Mouse (Mus musculus) heart, embryonic 11.5 days (tissue): Measurements from ENCODE around the gene Zfp872. TPM values are rescaled to one million over a fixed set of nuclear protein-coding genes. Genes with fewer than 3 reads are reported as not detected.

Source experiments
- ATAC-seq: fragments of 200-750 bp; cut with Nextera tagmentation; replicated peaks from 2 replicates; pipeline ENCODE4 v1.8.0; 2017; ENCODE audit warnings: moderate library complexity; ENCODE audit not compliant: insufficient number of reproducible peaks, low FRiP score, low TSS enrichment
- H3K27ac ChIP-seq: fragments of 300-500 bp; sonication (generic); 2 replicates; pipeline ENCODE4 v1.5.1; 2014; ENCODE audit warnings: mild to moderate bottlenecking, low read depth, low read length
- H3K27me3 ChIP-seq: fragments of 300-500 bp; sonication (generic); 2 replicates; pipeline ENCODE4 v1.6.1; 2014; ENCODE audit warnings: mild to moderate bottlenecking, low read length, mixed read lengths; ENCODE audit not compliant: control insufficient read depth, insufficient read depth
- H3K36me3 ChIP-seq: fragments of 300-500 bp; sonication (generic); 2 replicates; pipeline ENCODE4 v1.6.1; 2014; ENCODE audit warnings: mild to moderate bottlenecking, low read length, moderate library complexity, mixed read lengths; ENCODE audit not compliant: control insufficient read depth, insufficient read depth
- H3K4me1 ChIP-seq: fragments of 300-500 bp; sonication (generic); 2 replicates; pipeline ENCODE4 v1.6.1; 2014; ENCODE audit warnings: low read length; ENCODE audit not compliant: control insufficient read depth, insufficient read depth
- H3K4me2 ChIP-seq: fragments of 300-500 bp; sonication (generic); 2 replicates; pipeline ENCODE4 v1.6.1; 2014; ENCODE audit warnings: mild to moderate bottlenecking, moderate library complexity
- H3K4me3 ChIP-seq: fragments of 300-500 bp; sonication (generic); 2 replicates; pipeline ENCODE4 v1.5.1; 2014; ENCODE audit warnings: low read depth, low read length
- H3K9ac ChIP-seq: fragments of 300-500 bp; sonication (generic); 2 replicates; pipeline ENCODE4 v1.6.1; 2014; ENCODE audit warnings: mild to moderate bottlenecking, low read depth, low read length, moderate library complexity
- H3K9me3 ChIP-seq: fragments of 300-500 bp; sonication (generic); replicated peaks from 2 replicates; pipeline ENCODE4 v1.6.1; 2016; ENCODE audit warnings: low read length; ENCODE audit not compliant: control insufficient read depth
- WGBS: fragments of 180-500 bp; shearing (Covaris S2); extraction: QIAGEN DNeasy Blood & Tissue Kit; methylation state at CpG from one replicate; pipeline ENCODE4 v1.1.7; 2014; ENCODE audit not compliant: insufficient replicate concordance; 5-methylcytosine and 5-hydroxymethylcytosine counted together
- polyA plus RNA-seq: library from polyadenylated mRNA; unstranded; fragments of >200 nt; fragmentation: Nextera tagmentation; extraction: Ambion mirVana; gene quantifications from 2 replicates; pipeline ENCODE4 v1.2.1, GENCODE M21; 2014

Zfp872 gene
- polyA plus RNA-seq, 1 experiment from 2014 or later, result 0.04 TPM

DNA sequence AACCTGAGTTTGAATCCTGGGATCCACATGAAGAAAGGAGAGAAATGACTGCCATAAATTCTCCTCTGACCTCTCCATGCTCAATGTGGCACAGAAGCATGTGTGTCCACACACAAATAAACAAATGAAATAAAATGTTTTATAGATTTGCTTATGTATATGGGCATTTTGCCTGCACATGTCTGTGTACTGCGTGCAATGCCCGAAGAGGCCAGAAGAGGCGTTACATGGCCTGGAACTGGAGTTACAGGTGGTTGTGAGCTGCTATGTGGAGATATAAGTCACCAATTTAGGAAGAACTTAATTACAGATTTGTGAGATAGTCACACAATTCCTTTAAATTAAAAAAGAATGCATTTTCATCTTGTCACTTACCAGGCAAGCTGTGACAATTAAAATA, 34.1 kb upstream of the Zfp872 start:
- 85% methylated on average over 3 of the region's 3 CpGs for WGBS
- Histone ChIP-seq H3K4me3 (no peak overlapping the region), H3K9me3 (no peaks in the 10 kb centered on the region), H3K36me3 (no peaks in the 10 kb centered on the region), H3K4me2 (no peak overlapping the region), H3K9ac (no peak overlapping the region), H3K4me1 (peaks cover 8% of the 10 kb centered on the region; the same call in 1 of the 2 replicates), H3K27ac (no peak overlapping the region), H3K27me3 (peaks cover 9% of the 10 kb centered on the region; the same call in 1 of the 2 replicates)
- ATAC-seq, result no peak

DNA sequence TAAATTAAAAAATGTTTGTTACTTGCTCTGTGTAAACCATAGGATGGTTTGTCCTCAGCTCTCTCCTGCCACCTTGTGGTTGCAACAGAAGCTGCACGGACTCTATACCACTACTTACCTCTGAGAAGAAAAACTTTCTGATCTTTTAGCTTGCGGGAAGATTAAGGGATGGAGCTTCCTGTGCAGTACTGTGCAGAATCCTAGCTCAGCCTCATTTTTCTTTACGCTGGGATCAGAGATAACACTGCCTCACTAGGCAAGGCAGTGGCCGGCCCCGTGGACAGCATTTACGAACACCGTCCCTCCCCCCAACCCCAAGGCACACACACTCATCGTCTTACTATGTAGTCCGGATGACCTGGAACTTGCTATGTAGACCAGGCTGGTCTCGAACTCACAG, 32.3 kb upstream of the Zfp872 start:
- Histone ChIP-seq H3K4me1 (peaks cover 8% of the 10 kb centered on the region; the same call in 1 of the 2 replicates), H3K4me3 (0 out of 2 replicates have a peak overlapping the region, but pooled peaks have one; percentile 16), H3K27me3 (peaks cover 9% of the 10 kb centered on the region; the same call in 1 of the 2 replicates), H3K9ac (no peak overlapping the region), H3K27ac (no peak overlapping the region), H3K9me3 (no peaks in the 10 kb centered on the region), H3K4me2 (peak overlapping the region; percentile 87), H3K36me3 (no peaks in the 10 kb centered on the region)
- 0 out of 2 replicates have a peak, but pooled peaks have one; percentile 32 for ATAC-seq
- whole genome bisulfite sequencing, result 14% methylated on average over 10 of the region's 10 CpGs

DNA sequence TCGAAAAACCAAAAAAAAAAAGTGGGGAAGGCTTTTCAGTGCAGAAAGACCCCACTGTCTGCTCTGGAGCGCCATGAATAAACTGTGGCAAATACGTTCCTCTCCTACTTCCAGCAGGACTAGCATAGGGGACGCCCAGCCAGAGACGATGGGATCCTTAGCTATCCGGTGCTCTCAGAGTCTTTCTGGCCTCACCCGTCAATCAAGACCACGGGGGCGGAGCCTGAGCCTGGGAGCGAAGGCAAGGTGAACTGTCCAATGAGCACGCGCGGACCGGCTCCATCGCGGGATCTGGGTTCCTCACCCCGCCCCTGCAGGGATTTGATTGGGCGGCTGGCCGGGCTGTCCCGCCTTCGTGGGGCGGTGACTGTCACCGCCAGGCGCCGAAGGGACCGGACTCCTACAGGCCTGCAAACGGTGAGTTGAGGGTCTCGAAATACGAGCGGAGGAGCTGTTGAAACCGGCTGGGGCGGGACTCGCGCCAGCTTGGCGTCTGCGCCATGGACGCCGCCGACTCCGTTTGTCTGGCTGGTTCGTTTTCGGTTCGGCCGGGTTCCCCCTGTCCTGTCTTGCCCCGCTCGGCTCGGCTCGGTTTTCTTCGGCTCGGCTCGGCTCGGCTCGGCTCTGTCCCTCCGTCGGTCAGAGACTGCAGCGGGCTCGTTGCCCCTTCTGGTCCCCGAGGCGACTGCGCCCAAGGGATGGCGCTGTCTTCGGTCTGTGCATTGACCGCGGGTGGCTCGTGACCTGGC, 31.2 kb upstream of the Zfp872 start, which contains the start of gene Pigyl:
Pigyl (plus strand) TSS at position 350 of the 749 bp plus-strand sequence.
- peaks cover 8% of the 10 kb centered on the region; the same call in 1 of the 2 replicates for H3K4me1 ChIP-seq
- no peaks in the 10 kb centered on the region for H3K36me3 ChIP-seq
- peak; percentile 97 for ATAC-seq
- H3K9ac ChIP-seq, result peak within 1 kb of the TSS; percentile 88
- peak within 1 kb of the TSS; percentile 79 for H3K4me3 ChIP-seq
- H3K27me3 ChIP-seq, result peaks cover 9% of the 10 kb centered on the region; the same call in 1 of the 2 replicates
- peak within 1 kb of the TSS; percentile 87 for H3K4me2 ChIP-seq
- WGBS, result under 1% methylated on average over 63 of the region's 65 CpGs
- H3K27ac ChIP-seq, result peak within 1 kb of the TSS; percentile 81; the same call in 1 of the 2 replicates
- H3K9me3 ChIP-seq, result no peaks in the 10 kb centered on the region

DNA sequence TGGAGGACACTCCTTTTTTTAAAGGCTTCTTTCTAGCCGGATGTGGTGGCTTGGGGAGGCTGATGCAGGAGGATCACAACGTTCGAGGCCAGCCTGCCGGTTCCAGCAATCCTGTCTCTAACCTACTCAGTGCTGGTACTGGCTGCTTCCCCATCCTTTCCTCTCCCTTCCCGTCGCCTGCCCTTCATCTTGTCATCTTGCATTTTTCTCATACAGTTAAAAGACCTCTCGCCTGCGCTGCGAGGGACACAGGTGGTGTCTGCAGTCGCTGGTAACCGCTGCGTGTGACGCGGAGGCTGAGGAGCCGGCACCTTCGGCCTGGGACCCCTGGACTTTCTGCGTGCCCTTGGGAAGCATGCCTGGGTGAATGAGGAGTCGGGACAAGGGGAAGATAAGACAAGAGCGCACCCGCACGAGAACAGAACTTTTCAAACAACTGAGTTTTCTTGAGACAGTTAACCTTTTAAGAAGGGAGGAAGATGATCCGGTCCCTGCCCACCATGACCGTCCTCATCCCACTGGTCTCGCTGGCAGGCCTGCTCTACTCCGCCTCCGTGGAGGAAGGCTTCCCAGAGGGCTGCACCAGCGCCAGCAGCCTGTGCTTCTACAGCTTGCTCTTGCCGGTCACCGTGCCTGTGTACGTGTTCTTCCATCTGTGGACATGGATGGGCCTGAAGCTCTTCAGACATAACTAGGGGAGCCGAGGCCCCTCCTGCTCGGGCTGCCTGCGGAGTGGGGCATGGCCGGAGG, 30.2 kb upstream of the Zfp872 start:
- H3K9me3 ChIP-seq, result no peaks in the 10 kb centered on the region
- peak overlapping the region; percentile 79 for H3K4me3 ChIP-seq
- H3K36me3 ChIP-seq, result no peaks in the 10 kb centered on the region
- ATAC-seq, result no peak
- peak overlapping the region; percentile 87 for H3K4me2 ChIP-seq
- H3K4me1 ChIP-seq, result peaks cover 8% of the 10 kb centered on the region; the same call in 1 of the 2 replicates
- 45% methylated on average over 34 of the region's 34 CpGs for WGBS
- peak overlapping the region; percentile 88 for H3K9ac ChIP-seq
- no peak overlapping the region for H3K27ac ChIP-seq
- H3K27me3 ChIP-seq, result peaks cover 9% of the 10 kb centered on the region; the same call in 1 of the 2 replicates

DNA sequence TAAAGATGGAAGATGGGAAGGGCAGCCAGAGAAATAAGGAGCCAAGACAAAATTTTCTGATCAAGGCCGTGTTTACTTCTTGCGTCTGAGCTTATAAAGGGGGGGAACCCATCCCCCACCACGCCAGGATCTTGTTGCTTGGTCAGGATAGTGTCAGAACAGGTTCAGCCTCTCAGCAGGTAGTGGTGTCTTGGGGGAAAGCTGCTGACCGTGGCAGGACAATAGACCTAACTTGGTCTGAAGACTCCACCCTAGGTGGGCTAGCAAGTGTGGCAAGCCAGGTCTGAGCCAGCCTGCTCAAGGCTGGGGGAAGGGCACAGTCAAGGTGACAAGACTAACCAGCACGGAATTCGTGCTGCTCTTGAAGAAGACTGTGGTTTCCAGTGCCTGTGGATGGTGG, 26.6 kb upstream of the Zfp872 start:
- no peak overlapping the region for H3K27ac ChIP-seq

DNA sequence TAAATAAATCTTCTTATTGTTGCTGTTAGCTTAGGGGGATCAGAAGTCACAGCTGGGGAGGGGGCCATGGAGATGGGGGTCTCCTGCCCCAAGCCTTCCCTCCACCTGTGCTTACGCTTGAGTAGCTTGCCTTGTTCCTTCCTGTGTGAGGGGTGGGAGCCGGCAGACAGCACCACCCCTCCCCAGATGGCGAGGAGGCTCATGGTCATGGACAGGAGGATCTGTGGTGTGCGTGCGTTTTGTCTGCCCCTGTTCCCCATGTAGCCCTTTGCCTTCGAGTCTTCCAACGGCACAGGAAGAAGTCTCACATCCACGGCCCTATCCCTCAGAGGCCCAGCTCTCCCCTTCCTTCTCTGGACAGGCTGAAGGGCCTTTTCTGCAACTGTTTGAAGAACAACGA, 25.6 kb upstream of the Zfp872 start:
- Histone ChIP-seq H3K4me3 (no peak overlapping the region), H3K9me3 (peaks cover 6% of the 10 kb centered on the region), H3K27me3 (peaks cover 13% of the 10 kb centered on the region), H3K4me2 (no peak overlapping the region), H3K36me3 (no peaks in the 10 kb centered on the region), H3K27ac (no peak overlapping the region), H3K9ac (no peak overlapping the region), H3K4me1 (peaks cover 4% of the 10 kb centered on the region; the same call in 1 of the 2 replicates)
- WGBS, result 70% methylated on average over 9 of the region's 9 CpGs
- no peak for ATAC-seq

More for the DNA sequence above, 26.6 kb upstream of the Zfp872 start:
- Histone ChIP-seq H3K4me2 (no peak overlapping the region), H3K9ac (no peak overlapping the region), H3K4me1 (peaks cover 6% of the 10 kb centered on the region; the same call in 1 of the 2 replicates), H3K4me3 (no peak overlapping the region), H3K9me3 (no peaks in the 10 kb centered on the region), H3K36me3 (no peaks in the 10 kb centered on the region), H3K27me3 (peaks cover 13% of the 10 kb centered on the region)
- ATAC-seq, result no peak
- WGBS, result 37% methylated on average over 6 of the region's 6 CpGs

DNA sequence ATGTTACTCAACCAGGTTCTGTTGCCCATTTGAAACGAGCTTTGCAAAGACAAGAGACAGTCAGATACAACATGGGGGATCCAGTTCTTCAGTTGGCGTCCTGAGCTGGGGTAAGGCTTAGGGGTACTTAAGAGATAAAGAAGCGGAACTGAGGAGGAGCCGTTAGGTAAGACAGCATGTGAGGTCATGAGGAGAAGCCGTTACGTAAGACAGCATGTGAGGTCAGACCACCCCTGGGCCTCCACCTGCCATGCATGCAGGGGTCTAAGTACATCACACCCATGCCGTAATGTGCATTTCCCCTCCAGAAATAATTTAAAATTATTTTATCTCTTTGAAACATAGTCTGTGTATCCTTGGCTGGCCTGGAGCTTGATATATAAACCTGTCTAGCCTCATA, 25.0 kb upstream of the Zfp872 start:
- Histone ChIP-seq H3K9ac (no peak overlapping the region), H3K9me3 (peaks cover 6% of the 10 kb centered on the region), H3K4me1 (no peaks in the 10 kb centered on the region; the same call in 1 of the 2 replicates), H3K4me2 (no peak overlapping the region), H3K27me3 (peaks cover 11% of the 10 kb centered on the region), H3K4me3 (no peak overlapping the region), H3K27ac (no peak overlapping the region), H3K36me3 (no peaks in the 10 kb centered on the region)
- no peak for ATAC-seq
- WGBS, result 78% methylated on average over 7 of the region's 7 CpGs
